Comparison of ENCODE assay signal across 16 mouse cellular contexts in the genomic region with DNA sequence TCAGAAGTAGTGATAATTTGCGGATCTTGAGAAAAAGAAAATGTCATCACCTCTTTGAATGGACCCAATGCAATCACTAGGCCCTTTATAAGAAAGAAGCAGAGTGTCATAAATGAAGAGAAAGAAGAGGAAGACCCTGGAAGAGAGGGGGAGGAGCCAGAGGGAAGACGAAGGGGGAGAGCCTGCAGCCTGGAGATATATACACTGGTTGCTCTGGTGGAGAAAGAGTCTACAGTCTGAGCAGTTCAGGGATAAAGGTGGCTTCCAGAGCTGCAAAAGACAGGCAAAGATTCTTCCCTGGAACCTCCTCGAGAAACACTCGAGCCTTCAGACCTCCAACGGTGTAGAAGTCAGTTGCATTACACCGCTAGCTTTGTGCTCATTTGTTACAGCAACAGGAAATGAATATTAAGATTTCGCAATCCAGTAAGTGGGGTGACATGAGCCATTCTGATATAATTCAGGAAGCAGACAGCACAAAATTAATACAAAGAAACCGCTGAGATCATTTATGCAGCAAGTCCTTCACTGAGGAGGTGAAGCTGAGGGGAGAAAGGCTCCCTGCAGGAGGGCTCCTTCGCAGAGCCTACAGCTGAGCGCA. TPM values are rescaled to one million over a fixed set of nuclear protein-coding genes. Genes with fewer than 3 reads are reported as not detected.
DNase-seq lines count a peak whose midpoint lies in the region; ATAC-seq and TF ChIP-seq lines count a peak whose summit lies in the region.
"Had no signal": no experiment of that assay in that cellular context is flagged by ENCODE, and none has a peak within 500 bp of the region (broad histone marks: within the 10 kb centered on the region; RNA-seq: fewer than 3 reads in every experiment).

No protein-coding gene starts in this region.

- TF ChIP-seq CTCF in lung, postnatal 0 days (IDR thresholded peaks at IDR 0.05): no peak
- TF ChIP-seq CTCF in bone marrow, adult 2 months (IDR thresholded peaks at IDR 0.05; ENCODE audit: control insufficient read depth, insufficient read depth, low read length): no peak
- TF ChIP-seq CTCF in small intestine, adult 2 months (IDR thresholded peaks at IDR 0.05; ENCODE audit: extremely low read depth, insufficient read length, insufficient replicate concordance, low read depth, low read length): no peak
- no peak for TF ChIP-seq CTCF in forebrain, postnatal 0 days (IDR thresholded peaks at IDR 0.05; ENCODE audit: low read depth)

- DNase-seq in lung, postnatal 0 days (ENCODE audit: low spot score): peak; percentile 27
- no peak for DNase-seq in lung, postnatal 25 days (ENCODE audit: low spot score)
- no peak for DNase-seq in kidney, postnatal 10 days
- DNase-seq in forebrain, postnatal 0 days: no peak
- DNase-seq in left cerebral cortex, adult 11 months (ENCODE audit: low spot score): no peak
- DNase-seq: cerebellum, adult 11 months; gastrocnemius, postnatal 25 days; heart, postnatal 36 days; right cerebral cortex, postnatal 4 days had no signal

- H3K4me3 ChIP-seq in lung, postnatal 0 days (ENCODE audit: low read depth, low read length): no peak overlapping the region
- H3K4me3 ChIP-seq in bone marrow, adult 2 months (replicated peaks; ENCODE audit: control insufficient read depth, low read depth, low read length): no peak overlapping the region
- H3K4me3 ChIP-seq in intestine, embryonic 16.5 days (ENCODE audit: low read length): no peak overlapping the region
- 0 out of 2 replicates have a peak overlapping the region, but pooled peaks have one; percentile 1 for H3K4me3 ChIP-seq in small intestine, adult 2 months (ENCODE audit: low read depth, low read length)
- H3K4me3 ChIP-seq in forebrain, postnatal 0 days (ENCODE audit: low read depth, low read length): no peak overlapping the region
- H3K4me3 ChIP-seq: embryonic facial prominence, embryonic 13.5 days; heart, embryonic 12.5 days; liver, embryonic 15.5 days; midbrain, embryonic 13.5 days had no signal

- no peak overlapping the region for H3K9ac ChIP-seq in lung, postnatal 0 days (replicated peaks; ENCODE audit: low read depth)
- no peak overlapping the region for H3K9ac ChIP-seq in intestine, embryonic 16.5 days (ENCODE audit: low read depth, low read length)
- H3K9ac ChIP-seq in forebrain, postnatal 0 days: no peak overlapping the region
- H3K9ac ChIP-seq: embryonic facial prominence, embryonic 13.5 days; heart, embryonic 12.5 days; liver, embryonic 15.5 days; midbrain, embryonic 13.5 days had no signal

- no peak for TF ChIP-seq POLR2A in bone marrow, adult 2 months (IDR thresholded peaks at IDR 0.05; ENCODE audit: borderline replicate concordance, control insufficient read depth, low read depth, low read length)
- no peak for TF ChIP-seq POLR2A in small intestine, adult 2 months (IDR thresholded peaks at IDR 0.05; ENCODE audit: low read depth, low read length)

- no peak for TF ChIP-seq EP300 in lung, postnatal 0 days (IDR thresholded peaks at IDR 0.05)

- WGBS in lung, postnatal 0 days: 44% methylated on average over 10 of the region's 10 CpGs
- WGBS in bone marrow, adult 2 months: 10% methylated on average over 10 of the region's 10 CpGs
- WGBS in intestine, embryonic 16.5 days: 65% methylated on average over 10 of the region's 10 CpGs
- 31% methylated on average over 10 of the region's 10 CpGs for WGBS in small intestine, adult 2 months
- WGBS in forebrain, postnatal 0 days: 63% methylated on average over 10 of the region's 10 CpGs

- H3K4me2 ChIP-seq in lung, postnatal 0 days (replicated peaks; ENCODE audit: low read depth, low read length): no peak overlapping the region
- H3K4me2 ChIP-seq in intestine, embryonic 16.5 days (ENCODE audit: low read depth, low read length): no peak overlapping the region
- no peak overlapping the region for H3K4me2 ChIP-seq in forebrain, postnatal 0 days (ENCODE audit: low read depth)
- H3K4me2 ChIP-seq: embryonic facial prominence, embryonic 13.5 days; heart, embryonic 12.5 days; liver, embryonic 15.5 days; midbrain, embryonic 13.5 days had no signal

- no peaks in the 10 kb centered on the region for H3K9me3 ChIP-seq in lung, postnatal 0 days (ENCODE audit: low read length)
- no peaks in the 10 kb centered on the region for H3K9me3 ChIP-seq in intestine, embryonic 16.5 days (ENCODE audit: control insufficient read depth, low read length)
- H3K9me3 ChIP-seq in forebrain, postnatal 0 days (ENCODE audit: low read length): peaks cover 8% of the 10 kb centered on the region
- H3K9me3 ChIP-seq: liver, embryonic 15.5 days had no signal

- H3K27me3 ChIP-seq in lung, postnatal 0 days (replicated peaks; ENCODE audit: insufficient read depth, low read length): no peaks in the 10 kb centered on the region
- H3K27me3 ChIP-seq in intestine, embryonic 16.5 days (replicated peaks; ENCODE audit: control insufficient read depth, insufficient read depth, low read length): no peaks in the 10 kb centered on the region
- no peaks in the 10 kb centered on the region for H3K27me3 ChIP-seq in small intestine, adult 2 months (ENCODE audit: control insufficient read depth, insufficient read depth, low read length)
- no peaks in the 10 kb centered on the region; the same call in 1 of the 2 replicates for H3K27me3 ChIP-seq in forebrain, postnatal 0 days (ENCODE audit: insufficient read depth, low read length)
- H3K27me3 ChIP-seq: embryonic facial prominence, embryonic 13.5 days; heart, embryonic 12.5 days; liver, embryonic 15.5 days; midbrain, embryonic 13.5 days had no signal

- H3K36me3 ChIP-seq in lung, postnatal 0 days (ENCODE audit: insufficient read depth, low read length): no peaks in the 10 kb centered on the region
- no peaks in the 10 kb centered on the region for H3K36me3 ChIP-seq in intestine, embryonic 16.5 days (ENCODE audit: control insufficient read depth, insufficient read depth, low read length)
- H3K36me3 ChIP-seq in small intestine, adult 2 months (ENCODE audit: control insufficient read depth, insufficient read depth, low read length): no peaks in the 10 kb centered on the region
- no peaks in the 10 kb centered on the region for H3K36me3 ChIP-seq in forebrain, postnatal 0 days (ENCODE audit: insufficient read depth)
- H3K36me3 ChIP-seq: heart, embryonic 12.5 days; liver, embryonic 15.5 days had no signal

- H3K27ac ChIP-seq in lung, postnatal 0 days (ENCODE audit: low read length): no peak overlapping the region
- peak overlapping the region; percentile 64 for H3K27ac ChIP-seq in bone marrow, adult 2 months (ENCODE audit: control insufficient read depth, insufficient read depth, low read depth, low read length, poor library complexity)
- no peak overlapping the region for H3K27ac ChIP-seq in intestine, embryonic 16.5 days (ENCODE audit: low read length)
- H3K27ac ChIP-seq in small intestine, adult 2 months (ENCODE audit: insufficient read depth, low read depth, low read length): no peak overlapping the region
- no peak overlapping the region for H3K27ac ChIP-seq in forebrain, postnatal 0 days (ENCODE audit: low read depth, low read length)
- H3K27ac ChIP-seq: embryonic facial prominence, embryonic 13.5 days; liver, embryonic 15.5 days; midbrain, embryonic 13.5 days had no signal

- H3K4me1 ChIP-seq in lung, postnatal 0 days (ENCODE audit: insufficient read depth, low read depth, low read length): no peaks in the 10 kb centered on the region
- H3K4me1 ChIP-seq in bone marrow, adult 2 months (ENCODE audit: control insufficient read depth, insufficient read depth, low read length): no peaks in the 10 kb centered on the region
- H3K4me1 ChIP-seq in intestine, embryonic 16.5 days (ENCODE audit: control insufficient read depth, insufficient read depth, low read length): no peaks in the 10 kb centered on the region
- H3K4me1 ChIP-seq in small intestine, adult 2 months (ENCODE audit: control insufficient read depth, insufficient read depth, insufficient read length, low read length): peaks cover 5% of the 10 kb centered on the region
- no peaks in the 10 kb centered on the region for H3K4me1 ChIP-seq in forebrain, postnatal 0 days (ENCODE audit: insufficient read depth)
- H3K4me1 ChIP-seq: embryonic facial prominence, embryonic 13.5 days; heart, embryonic 12.5 days; liver, embryonic 15.5 days; midbrain, embryonic 13.5 days had no signal

- ATAC-seq in lung, postnatal 0 days: no peak
- 0 out of 2 replicates have a peak, but pooled peaks have one; percentile 42 for ATAC-seq in intestine, embryonic 16.5 days
- ATAC-seq in forebrain, postnatal 0 days: no peak
- ATAC-seq: midbrain, embryonic 13.5 days had no signal

RNA-seq across cellular contexts. Expression of a gene that starts 28.2 kb away (rescaled TPM):
- 2.7 and 3.0 TPM in 2 replicates for polyA plus RNA-seq in lung, postnatal 0 days (2015; fragmentation: Nextera tagmentation; extraction: Ambion mirVana)
- 17.6 TPM in 2 replicates for polyA plus RNA-seq in bone marrow, adult 2 months (2011; ENCODE audit: insufficient read depth, insufficient read length, low replicate concordance, missing spikeins)
- polyA plus RNA-seq in intestine, embryonic 16.5 days (2015; fragmentation: Nextera tagmentation; extraction: Ambion mirVana): 4.1 and 4.2 TPM in 2 replicates
- 2.3 and 4.4 TPM in 2 replicates for polyA plus RNA-seq in small intestine, adult 2 months (2012; rRNA removed)
- 3.4 and 3.9 TPM in 2 replicates for total RNA-seq in forebrain, postnatal 0 days (2014; rRNA removed)
- polyA plus RNA-seq in forebrain, postnatal 0 days (2015; fragmentation: Nextera tagmentation; extraction: Ambion mirVana): 1.4 and 2.1 TPM in 2 replicates
